Mouse (Mus musculus): ENCODE measurements around the gene Slc35e4.
A peak's percentile ranks its signal among the peaks of the same experiment; 100 is the strongest.
"Not testable (repeated sequence)": the region's sequence is repeated elsewhere in the genome, so short reads cannot be mapped to it uniquely, and the experiment has no call there.

The Slc35e4 gene

GRCm38 (mm10) chr11:3914109-3914840 lies at the start of gene Slc35e4:
Gene Slc35e4 (minus strand): TSS chr11:3914664.
- peak; percentile 68 to 86 for DNase-seq (ENCODE audit: low spot score in 2 of 2)

- DNase-seq (ENCODE audit: low spot score in 2 of 2) = peak; percentile 66 to 76
Measured at GRCm38 (mm10) chr11:3963610-3964415, 49.3 kb upstream of the Slc35e4 start, which contains the start of gene Pes1. Gene Pes1 (plus strand): TSS chr11:3963975.

GRCm38 (mm10) chr11:3963155-3963554 lies 48.7 kb upstream of the Slc35e4 start:
- DNase-seq (ENCODE audit: low spot score in 2 of 2) = peak in 1 of 2 experiments; percentile 38

GRCm38 (mm10) chr11:3961761-3962160 lies 47.3 kb upstream of the Slc35e4 start:
- peak in 1 of 2 experiments; percentile 2 for DNase-seq (ENCODE audit: low spot score in 2 of 2)

- DNase-seq (ENCODE audit: low spot score in 2 of 2) = peak in 1 of 2 experiments; percentile 4
Measured at GRCm38 (mm10) chr11:3960901-3961300, 46.4 kb upstream of the Slc35e4 start.

GRCm38 (mm10) chr11:3955371-3955770 lies 40.9 kb upstream of the Slc35e4 start:
- peak in 1 of 2 experiments; percentile 2 for DNase-seq (ENCODE audit: low spot score in 2 of 2)

GRCm38 (mm10) chr11:3954876-3955275 lies 40.4 kb upstream of the Slc35e4 start:
- DNase-seq (ENCODE audit: low spot score in 2 of 2) = not testable (repeated sequence)

GRCm38 (mm10) chr11:3946386-3946785 lies 31.9 kb upstream of the Slc35e4 start:
- DNase-seq (ENCODE audit: low spot score in 2 of 2) = peak in 1 of 2 experiments; percentile 0

GRCm38 (mm10) chr11:3941371-3941770 lies 26.9 kb upstream of the Slc35e4 start:
- peak in 1 of 2 experiments; percentile 1 for DNase-seq (ENCODE audit: low spot score in 2 of 2)

GRCm38 (mm10) chr11:3937321-3937874 lies 22.9 kb upstream of the Slc35e4 start:
- DNase-seq (ENCODE audit: low spot score in 2 of 2) = peak in 1 of 2 experiments; percentile 6

- no peak for DNase-seq (ENCODE audit: low spot score in 2 of 2)
Measured at GRCm38 (mm10) chr11:3936318-3936717, 21.9 kb upstream of the Slc35e4 start.

- peak in 1 of 2 experiments; percentile 4 for DNase-seq (ENCODE audit: low spot score in 2 of 2)
Measured at GRCm38 (mm10) chr11:3935135-3935534, 20.7 kb upstream of the Slc35e4 start.

GRCm38 (mm10) chr11:3933756-3934285 lies 19.4 kb upstream of the Slc35e4 start:
- peak in 1 of 2 experiments; percentile 5 for DNase-seq (ENCODE audit: low spot score in 2 of 2)

- DNase-seq (ENCODE audit: low spot score in 2 of 2) = peak; percentile 34 to 75
Measured at GRCm38 (mm10) chr11:3931511-3932211, 17.2 kb upstream of the Slc35e4 start, which contains the start of gene Tcn2. Gene Tcn2 (minus strand): TSS chr11:3932159.

GRCm38 (mm10) chr11:3930931-3931330 lies 16.5 kb upstream of the Slc35e4 start:
- DNase-seq (ENCODE audit: low spot score in 2 of 2) = peak in 1 of 2 experiments; percentile 5

GRCm38 (mm10) chr11:3930019-3930418 lies 15.6 kb upstream of the Slc35e4 start:
- DNase-seq (ENCODE audit: low spot score in 2 of 2) = peak in 1 of 2 experiments; percentile 20

GRCm38 (mm10) chr11:3925916-3926315 lies 11.5 kb upstream of the Slc35e4 start:
- DNase-seq (ENCODE audit: low spot score in 2 of 2) = peak in 1 of 2 experiments; percentile 2

GRCm38 (mm10) chr11:3922731-3923130 lies 8.3 kb upstream of the Slc35e4 start:
- no peak for DNase-seq (ENCODE audit: low spot score in 2 of 2)

- no peak for DNase-seq (ENCODE audit: low spot score in 2 of 2)
Measured at GRCm38 (mm10) chr11:3922115-3922514, 7.7 kb upstream of the Slc35e4 start.

- peak; percentile 24 to 60 for DNase-seq (ENCODE audit: low spot score in 2 of 2)
Measured at GRCm38 (mm10) chr11:3921281-3921850, 6.9 kb upstream of the Slc35e4 start.

GRCm38 (mm10) chr11:3920476-3920875 lies 6.0 kb upstream of the Slc35e4 start:
- DNase-seq (ENCODE audit: low spot score in 2 of 2) = no peak

Measured in spleen, postnatal 10 days (tissue).